Mouse (Mus musculus) limb, embryonic 13.5 days (tissue): ENCODE results near the gene Rasd2. TPM values are rescaled to one million over a fixed set of nuclear protein-coding genes. Genes with fewer than 3 reads are reported as not detected.

Experiments
- ATAC-seq: fragments of 200-750 bp; cut with Nextera tagmentation; 2 replicates; pipeline ENCODE4 v1.8.0; 2017; ENCODE audit warnings: low read depth, moderate number of reproducible peaks, moderate TSS enrichment; ENCODE audit not compliant: low FRiP score
- H3K27ac ChIP-seq: fragments of 300-500 bp; sonication (generic); 2 replicates; pipeline ENCODE4 v1.5.1; 2015; ENCODE audit warnings: inconsistent platforms, mild to moderate bottlenecking, moderate library complexity
- H3K27me3 ChIP-seq: fragments of 300-500 bp; sonication (generic); 2 replicates; pipeline ENCODE4 v1.6.1; 2015; ENCODE audit warnings: mild to moderate bottlenecking, inconsistent platforms
- H3K36me3 ChIP-seq: fragments of 300-500 bp; sonication (generic); 2 replicates; pipeline ENCODE4 v1.6.1; 2015; ENCODE audit warnings: inconsistent platforms, mild to moderate bottlenecking, moderate library complexity
- H3K4me1 ChIP-seq: fragments of 300-500 bp; sonication (generic); 2 replicates; pipeline ENCODE4 v1.6.1; 2015; ENCODE audit warnings: inconsistent platforms
- H3K4me2 ChIP-seq: fragments of 300-500 bp; sonication (generic); replicated peaks from 2 replicates; pipeline ENCODE4 v1.6.1; 2015; ENCODE audit warnings: inconsistent platforms, mild to moderate bottlenecking, moderate library complexity
- H3K4me3 ChIP-seq: fragments of 300-500 bp; sonication (generic); 2 replicates; pipeline ENCODE4 v1.5.1; 2015; ENCODE audit warnings: moderate library complexity, mild to moderate bottlenecking, inconsistent platforms
- H3K9ac ChIP-seq: fragments of 300-500 bp; sonication (generic); 2 replicates; pipeline ENCODE4 v1.6.1; 2015; ENCODE audit warnings: mild to moderate bottlenecking, inconsistent platforms
- H3K9me3 ChIP-seq: fragments of 300-500 bp; sonication (generic); 2 replicates; pipeline ENCODE4 v1.6.1; 2016; ENCODE audit warnings: inconsistent platforms
- WGBS: fragments of 180-500 bp; shearing (Covaris S2); methylation state at CpG from one replicate; pipeline ENCODE4 v1.1.7; 2015; 5-methylcytosine and 5-hydroxymethylcytosine counted together
- polyA plus RNA-seq: library from polyadenylated mRNA; unstranded; fragments of >200 nt; fragmentation: Nextera tagmentation; extraction: Ambion mirVana; gene quantifications from 2 replicates; pipeline ENCODE4 v1.2.1, GENCODE M21; 2015

The Rasd2 gene
- 0.11 TPM in 1 of 2 replicates, not detected in the other for polyA plus RNA-seq

GRCm38 (mm10) chr8:75213686-75214085 lies at the start of gene Rasd2:
Rasd2 (plus strand) TSS chr8:75213944.
- peaks cover 10% of the 10 kb centered on the region for H3K4me1 ChIP-seq
- H3K9ac ChIP-seq = peak within 1 kb of the TSS; percentile 59
- H3K27me3 ChIP-seq = peaks cover 84% of the 10 kb centered on the region
- no peaks in the 10 kb centered on the region for H3K9me3 ChIP-seq
- no peak within 1 kb of the TSS for H3K27ac ChIP-seq
- WGBS = under 1% methylated on average over 42 of the region's 42 CpGs
- H3K36me3 ChIP-seq = no peaks in the 10 kb centered on the region
- ATAC-seq = no peak
- peak within 1 kb of the TSS; percentile 95 for H3K4me2 ChIP-seq
- H3K4me3 ChIP-seq = peak within 1 kb of the TSS; percentile 53

GRCm38 (mm10) chr8:75169363-75169762 lies 44.4 kb upstream of the Rasd2 start:
- Histone ChIP-seq H3K4me2 (no peak overlapping the region), H3K27ac (no peak overlapping the region), H3K9me3 (no peaks in the 10 kb centered on the region), H3K4me3 (no peak overlapping the region), H3K9ac (no peak overlapping the region), H3K4me1 (no peaks in the 10 kb centered on the region), H3K27me3 (no peaks in the 10 kb centered on the region), H3K36me3 (no peaks in the 10 kb centered on the region)
- ATAC-seq = no peak
- WGBS = 55% methylated on average over 5 of the region's 5 CpGs

- no peak for ATAC-seq
- no peaks in the 10 kb centered on the region for H3K4me1 ChIP-seq
- no peak overlapping the region for H3K4me3 ChIP-seq
- H3K4me2 ChIP-seq = no peak overlapping the region
- 80% methylated on average over 6 of the region's 6 CpGs for WGBS
- no peak overlapping the region for H3K9ac ChIP-seq
- H3K9me3 ChIP-seq = no peaks in the 10 kb centered on the region
- H3K36me3 ChIP-seq = no peaks in the 10 kb centered on the region
- H3K27me3 ChIP-seq = no peaks in the 10 kb centered on the region
- no peak overlapping the region for H3K27ac ChIP-seq
Measured at GRCm38 (mm10) chr8:75172009-75172685, 41.6 kb upstream of the Rasd2 start.

DNA sequence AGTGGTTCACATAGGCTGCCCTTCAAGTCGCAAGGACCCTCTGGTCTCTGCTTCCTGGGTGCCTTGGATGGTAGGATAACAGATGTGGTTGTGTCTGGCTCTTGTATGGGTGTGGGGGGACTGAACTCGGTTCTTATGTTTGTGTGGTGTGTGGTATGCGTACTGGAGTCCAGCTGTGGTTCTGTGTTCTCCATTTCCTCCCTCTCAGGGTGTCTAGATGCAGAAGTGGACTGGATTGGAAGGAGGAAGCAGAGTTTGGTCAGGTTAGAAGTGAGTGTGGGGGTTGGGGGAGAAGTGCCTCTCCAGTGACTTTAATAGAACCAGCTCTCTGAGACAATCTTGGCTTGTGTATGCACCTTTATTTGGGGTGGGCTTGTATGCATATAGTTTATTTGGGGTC lies 20.7 kb upstream of the Rasd2 start:
- Histone ChIP-seq H3K4me2 (no peak overlapping the region), H3K36me3 (no peaks in the 10 kb centered on the region), H3K4me3 (no peak overlapping the region), H3K9ac (no peak overlapping the region), H3K27me3 (0 out of 2 replicates have a peak, but pooled peaks cover 6% of the 10 kb centered on the region), H3K27ac (no peak overlapping the region), H3K9me3 (no peaks in the 10 kb centered on the region), H3K4me1 (no peaks in the 10 kb centered on the region)
- ATAC-seq = no peak
- 70% methylated on average over 3 of the region's 3 CpGs for WGBS

- no peak overlapping the region for H3K27ac ChIP-seq
- H3K9ac ChIP-seq = no peak overlapping the region
- H3K9me3 ChIP-seq = no peaks in the 10 kb centered on the region
- H3K4me2 ChIP-seq = no peak overlapping the region
- H3K4me1 ChIP-seq = no peaks in the 10 kb centered on the region
- ATAC-seq = no peak
- 0 out of 2 replicates have a peak, but pooled peaks cover 6% of the 10 kb centered on the region for H3K27me3 ChIP-seq
- 43% methylated on average over 4 of the region's 4 CpGs for WGBS
- H3K36me3 ChIP-seq = no peaks in the 10 kb centered on the region
- no peak overlapping the region for H3K4me3 ChIP-seq
Measured at GRCm38 (mm10) chr8:75194473-75195071, 19.2 kb upstream of the Rasd2 start.

- H3K27ac ChIP-seq = no peak overlapping the region
- H3K27me3 ChIP-seq = 0 out of 2 replicates have a peak, but pooled peaks cover 3% of the 10 kb centered on the region
- H3K4me1 ChIP-seq = no peaks in the 10 kb centered on the region
- no peak for ATAC-seq
- no peak overlapping the region for H3K4me2 ChIP-seq
- H3K36me3 ChIP-seq = no peaks in the 10 kb centered on the region
- H3K9me3 ChIP-seq = no peaks in the 10 kb centered on the region
- 77% methylated on average over 3 of the region's 3 CpGs for WGBS
- no peak overlapping the region for H3K4me3 ChIP-seq
- H3K9ac ChIP-seq = no peak overlapping the region
Measured at GRCm38 (mm10) chr8:75197170-75197569, 16.6 kb upstream of the Rasd2 start.

DNA sequence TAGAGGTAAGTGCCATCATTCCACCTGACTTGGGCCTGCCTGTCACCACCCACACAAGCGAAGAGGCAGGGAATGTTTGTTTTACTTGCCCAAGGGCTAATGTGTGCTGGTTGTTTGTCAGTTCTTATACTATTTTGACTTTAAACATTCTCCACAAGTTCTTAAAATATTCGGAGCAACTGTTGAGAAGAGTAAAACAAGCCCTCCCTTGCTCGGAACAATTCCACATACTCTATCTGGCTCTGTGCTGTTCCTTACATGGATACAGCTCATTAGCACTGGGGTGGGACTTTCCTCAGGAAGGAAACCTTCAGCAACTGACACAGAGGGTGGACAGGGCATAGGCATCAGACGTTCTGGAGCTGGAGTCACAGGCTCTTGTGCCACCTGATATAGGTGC lies 15.9 kb upstream of the Rasd2 start:
- Histone ChIP-seq H3K27me3 (0 out of 2 replicates have a peak, but pooled peaks cover 3% of the 10 kb centered on the region), H3K4me2 (no peak overlapping the region), H3K9ac (no peak overlapping the region), H3K27ac (no peak overlapping the region), H3K36me3 (no peaks in the 10 kb centered on the region), H3K4me3 (no peak overlapping the region), H3K4me1 (no peaks in the 10 kb centered on the region), H3K9me3 (no peaks in the 10 kb centered on the region)
- no peak for ATAC-seq
- WGBS = 63% methylated on average over 4 of the region's 4 CpGs

GRCm38 (mm10) chr8:75198300-75198699 lies 15.4 kb upstream of the Rasd2 start:
- H3K36me3 ChIP-seq = no peaks in the 10 kb centered on the region
- no peak overlapping the region for H3K9ac ChIP-seq
- ATAC-seq = no peak
- no peak overlapping the region for H3K4me2 ChIP-seq
- H3K27me3 ChIP-seq = 0 out of 2 replicates have a peak, but pooled peaks cover 3% of the 10 kb centered on the region
- no peak overlapping the region for H3K27ac ChIP-seq
- H3K4me1 ChIP-seq = no peaks in the 10 kb centered on the region
- H3K4me3 ChIP-seq = no peak overlapping the region
- H3K9me3 ChIP-seq = no peaks in the 10 kb centered on the region

- Histone ChIP-seq H3K4me2 (no peak overlapping the region), H3K9ac (no peak overlapping the region), H3K4me1 (no peaks in the 10 kb centered on the region), H3K4me3 (no peak overlapping the region), H3K9me3 (no peaks in the 10 kb centered on the region), H3K27ac (no peak overlapping the region), H3K36me3 (no peaks in the 10 kb centered on the region), H3K27me3 (0 out of 2 replicates have a peak, but pooled peaks cover 3% of the 10 kb centered on the region)
- no peak for ATAC-seq
- WGBS = 69% methylated on average over 5 of the region's 5 CpGs
Measured at GRCm38 (mm10) chr8:75198988-75199765, 14.6 kb upstream of the Rasd2 start.

DNA sequence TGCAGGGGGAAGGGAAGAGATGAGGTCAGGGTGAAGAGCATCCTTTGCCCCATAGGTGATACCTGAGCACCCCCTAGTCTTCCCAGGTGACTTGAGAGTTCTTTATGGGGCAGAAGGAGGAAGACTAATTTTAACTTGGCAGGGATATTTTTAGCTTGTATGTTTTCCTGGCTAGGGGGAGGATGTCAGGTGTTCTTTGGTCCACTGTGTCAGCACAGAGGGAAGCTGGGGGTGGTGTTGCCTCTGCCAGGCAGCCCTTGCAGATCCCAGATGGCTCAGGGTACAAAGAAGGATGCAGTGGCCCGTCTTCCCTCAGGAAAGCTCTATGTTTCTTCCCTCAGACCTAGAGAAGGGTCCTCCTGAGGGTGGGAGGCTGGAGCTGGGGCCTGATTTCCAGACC lies 13.8 kb upstream of the Rasd2 start:
- H3K4me1 ChIP-seq = no peaks in the 10 kb centered on the region
- 53% methylated on average over 1 of the region's 1 CpGs for WGBS
- H3K27me3 ChIP-seq = 0 out of 2 replicates have a peak, but pooled peaks cover 3% of the 10 kb centered on the region

DNA sequence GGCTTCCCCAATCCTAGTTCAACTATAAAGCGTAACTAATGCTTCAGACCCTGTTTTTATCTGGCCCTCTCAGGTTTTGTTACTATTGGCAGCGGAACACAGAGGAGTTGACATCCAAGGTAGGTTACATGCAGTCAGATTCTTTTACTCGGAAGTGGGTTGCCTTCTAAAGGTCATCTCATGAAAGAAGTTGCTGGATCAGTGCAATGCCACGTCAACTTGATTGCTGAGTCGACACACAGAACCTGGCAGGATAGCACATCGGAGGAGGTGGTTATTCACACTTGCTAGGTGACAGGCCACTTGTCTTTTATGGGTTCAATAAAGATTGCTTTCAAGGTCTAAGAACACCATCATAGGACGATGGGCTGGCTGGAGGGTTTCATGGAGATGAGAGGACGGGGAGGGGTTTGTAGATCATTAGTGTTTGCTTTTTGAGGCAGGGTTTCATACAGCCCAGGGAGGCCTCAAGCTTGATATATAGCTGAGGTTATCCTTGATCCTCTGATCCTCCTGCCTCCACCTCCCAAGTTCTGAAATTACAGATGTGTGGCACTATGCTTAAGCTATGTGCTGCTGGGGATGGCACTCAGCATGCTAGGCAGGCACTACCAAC lies 11.6 kb upstream of the Rasd2 start:
- no peaks in the 10 kb centered on the region for H3K36me3 ChIP-seq
- no peak overlapping the region for H3K4me3 ChIP-seq
- no peak overlapping the region for H3K27ac ChIP-seq
- no peaks in the 10 kb centered on the region for H3K4me1 ChIP-seq
- no peaks in the 10 kb centered on the region for H3K27me3 ChIP-seq
- no peaks in the 10 kb centered on the region for H3K9me3 ChIP-seq
- no peak for ATAC-seq
- WGBS = 60% methylated on average over 8 of the region's 8 CpGs
- no peak overlapping the region for H3K4me2 ChIP-seq
- no peak overlapping the region for H3K9ac ChIP-seq

More for the DNA sequence above, 13.8 kb upstream of the Rasd2 start:
- no peaks in the 10 kb centered on the region for H3K9me3 ChIP-seq
- no peak overlapping the region for H3K27ac ChIP-seq
- no peak overlapping the region for H3K9ac ChIP-seq
- no peaks in the 10 kb centered on the region for H3K36me3 ChIP-seq
- no peak overlapping the region for H3K4me3 ChIP-seq
- no peak overlapping the region for H3K4me2 ChIP-seq
- no peak for ATAC-seq

DNA sequence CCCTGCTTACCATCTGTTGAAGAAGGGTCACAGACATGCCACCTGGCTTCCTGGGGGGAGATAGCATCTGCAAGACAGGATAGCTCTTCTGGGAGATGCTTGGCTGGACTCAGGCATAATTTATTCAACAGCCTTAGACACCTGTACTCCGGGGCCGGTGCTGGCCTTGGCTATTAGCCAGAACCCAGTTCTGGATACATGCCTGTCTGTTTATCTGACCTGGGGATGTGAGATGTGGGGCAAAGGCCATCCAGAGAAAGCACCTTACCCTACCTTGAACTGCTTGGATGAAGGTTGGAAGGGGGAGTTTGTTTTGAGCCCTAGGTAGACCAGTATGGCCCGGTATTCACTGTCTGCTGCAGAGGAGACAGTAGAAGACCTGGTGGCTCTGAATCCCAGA lies 10.8 kb upstream of the Rasd2 start:
- WGBS = 88% methylated on average over 3 of the region's 3 CpGs
- H3K27me3 ChIP-seq = no peaks in the 10 kb centered on the region
- no peak overlapping the region for H3K27ac ChIP-seq
- H3K36me3 ChIP-seq = no peaks in the 10 kb centered on the region
- ATAC-seq = no peak
- no peaks in the 10 kb centered on the region for H3K9me3 ChIP-seq
- H3K9ac ChIP-seq = no peak overlapping the region
- no peaks in the 10 kb centered on the region for H3K4me1 ChIP-seq
- no peak overlapping the region for H3K4me2 ChIP-seq
- H3K4me3 ChIP-seq = no peak overlapping the region
